Comparison of ENCODE assay signal across 8 mouse cellular contexts in the genomic region with DNA sequence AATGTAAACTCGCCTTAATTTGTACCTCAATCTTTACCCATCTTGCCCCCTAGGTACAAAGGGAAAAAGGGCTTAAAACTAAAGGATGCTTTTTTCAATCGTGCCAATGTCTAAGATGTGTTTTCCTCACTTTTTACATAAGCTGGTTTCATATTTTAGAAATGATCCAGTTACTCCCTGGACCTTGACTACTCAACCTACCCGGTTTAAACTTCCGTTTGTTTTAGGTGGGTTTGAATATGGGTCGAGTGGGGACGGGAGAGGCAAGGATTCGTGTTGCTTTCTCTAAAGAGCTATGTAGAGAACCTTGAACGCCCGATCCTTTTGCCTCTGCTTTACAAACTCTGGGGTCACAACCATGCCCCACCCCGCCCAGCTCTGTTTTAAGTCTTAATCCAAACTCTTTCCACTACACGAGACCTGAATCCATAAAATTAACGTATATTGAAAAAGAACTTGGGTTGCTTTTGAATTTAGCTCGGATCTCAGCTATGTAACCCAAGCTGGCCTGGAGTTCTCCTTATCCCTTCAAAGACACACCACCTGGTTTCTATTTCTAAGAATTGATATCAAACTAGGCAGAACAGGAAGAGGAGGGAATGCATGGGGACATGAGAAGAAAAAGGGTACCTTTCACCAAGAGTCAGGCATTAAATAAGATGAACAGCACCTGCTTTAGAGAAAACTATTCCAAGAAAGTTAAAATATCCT. TPM values are rescaled to one million over a fixed set of nuclear protein-coding genes. Genes with fewer than 3 reads are reported as not detected.
A peak's percentile ranks its signal among the peaks of the same experiment; 100 is the strongest.
DNase-seq lines count a peak whose midpoint lies in the region; ATAC-seq and TF ChIP-seq lines count a peak whose summit lies in the region.

No protein-coding gene starts in this region.

- H3K27ac ChIP-seq in layer of hippocampus, adult 2 months: no peak overlapping the region
- no peak overlapping the region for H3K27ac ChIP-seq in embryonic facial prominence, embryonic 10.5 days (replicated peaks)
- no peak overlapping the region for H3K27ac ChIP-seq in hindbrain, embryonic 14.5 days
- no peak overlapping the region for H3K27ac ChIP-seq in midbrain, embryonic 16.5 days (ENCODE audit: low read length)

- H3K4me3 ChIP-seq in layer of hippocampus, adult 2 months: peak overlapping the region; percentile 53; the same call in 1 of the 2 replicates
- H3K4me3 ChIP-seq in embryonic facial prominence, embryonic 10.5 days: peak overlapping the region; percentile 95
- peak overlapping the region; percentile 81 for H3K4me3 ChIP-seq in hindbrain, embryonic 14.5 days (replicated peaks; ENCODE audit: low read length)
- peak overlapping the region; percentile 88; the same call in 1 of the 2 replicates for H3K4me3 ChIP-seq in midbrain, embryonic 16.5 days (ENCODE audit: low read depth, low read length)

- WGBS in embryonic facial prominence, embryonic 10.5 days: 24% methylated on average over 13 of the region's 13 CpGs
- WGBS in hindbrain, embryonic 14.5 days: 22% methylated on average over 13 of the region's 13 CpGs
- WGBS in midbrain, embryonic 16.5 days: 23% methylated on average over 13 of the region's 13 CpGs

- peaks cover 21% of the 10 kb centered on the region for H3K4me1 ChIP-seq in embryonic facial prominence, embryonic 10.5 days
- peaks cover 21% of the 10 kb centered on the region for H3K4me1 ChIP-seq in hindbrain, embryonic 14.5 days (replicated peaks; ENCODE audit: control insufficient read depth, insufficient read depth, low read length)
- peaks cover 11% of the 10 kb centered on the region for H3K4me1 ChIP-seq in midbrain, embryonic 16.5 days (ENCODE audit: control insufficient read depth, insufficient read depth, low read length)

- H3K9me3 ChIP-seq in embryonic facial prominence, embryonic 10.5 days: no peaks in the 10 kb centered on the region
- no peaks in the 10 kb centered on the region for H3K9me3 ChIP-seq in hindbrain, embryonic 14.5 days (ENCODE audit: control insufficient read depth, low read length)
- H3K9me3 ChIP-seq in midbrain, embryonic 16.5 days (replicated peaks; ENCODE audit: control insufficient read depth, low read length, poor library complexity, severe bottlenecking): no peaks in the 10 kb centered on the region

- H3K36me3 ChIP-seq in embryonic facial prominence, embryonic 10.5 days (replicated peaks): no peaks in the 10 kb centered on the region
- H3K36me3 ChIP-seq in hindbrain, embryonic 14.5 days (replicated peaks; ENCODE audit: control insufficient read depth, insufficient read depth): no peaks in the 10 kb centered on the region
- no peaks in the 10 kb centered on the region for H3K36me3 ChIP-seq in midbrain, embryonic 16.5 days (ENCODE audit: control insufficient read depth, insufficient read depth, low read length)

- no peak for TF ChIP-seq CTCF in layer of hippocampus, adult 2 months (conservative IDR thresholded peaks at IDR 0.05)

- peaks cover 38% of the 10 kb centered on the region for H3K27me3 ChIP-seq in embryonic facial prominence, embryonic 10.5 days (replicated peaks; ENCODE audit: low read depth, poor library complexity, severe bottlenecking)
- peaks cover 24% of the 10 kb centered on the region for H3K27me3 ChIP-seq in hindbrain, embryonic 14.5 days (ENCODE audit: control insufficient read depth, insufficient read depth, low read length)
- H3K27me3 ChIP-seq in midbrain, embryonic 16.5 days (ENCODE audit: control insufficient read depth, insufficient read depth, low read depth, low read length): peaks cover 13% of the 10 kb centered on the region

- no peak for DNase-seq in layer of hippocampus, adult 2 months (ENCODE audit: low spot score in 2 of 2)
- no peak for DNase-seq in layer of hippocampus, adult 9-10 months (ENCODE audit: low spot score)
- peak; percentile 11 for DNase-seq in embryonic facial prominence, embryonic 10.5 days (ENCODE audit: low spot score)
- DNase-seq in hindbrain, embryonic 14.5 days (ENCODE audit: low spot score): no peak
- no peak for DNase-seq in adrenal gland, postnatal 14 days
- no peak for DNase-seq in layer of hippocampus, postnatal 14 days (ENCODE audit: low spot score in 2 of 2)
- no peak for DNase-seq in left cerebral cortex, adult 9 months (ENCODE audit: low spot score in 2 of 2)

- no peak for ATAC-seq in hindbrain, embryonic 14.5 days (ENCODE audit: low FRiP score)
- no peak for ATAC-seq in midbrain, embryonic 16.5 days

- peak overlapping the region; percentile 68 for H3K4me2 ChIP-seq in hindbrain, embryonic 14.5 days (replicated peaks)
- peak overlapping the region; percentile 79 for H3K4me2 ChIP-seq in midbrain, embryonic 16.5 days (ENCODE audit: low read length)

- H3K9ac ChIP-seq in hindbrain, embryonic 14.5 days: no peak overlapping the region
- no peak overlapping the region for H3K9ac ChIP-seq in midbrain, embryonic 16.5 days (ENCODE audit: low read depth, low read length)

RNA-seq across cellular contexts. Expression of a gene that starts 1.3 kb away (rescaled TPM):
- total RNA-seq in layer of hippocampus, adult 2 months (2021): 10 to 100 TPM; 93.4 to 95.9 TPM
- polyA plus RNA-seq in embryonic facial prominence, embryonic 10.5 days (2016; fragmentation: Nextera tagmentation; extraction: Ambion mirVana): 95.6 and 101 TPM in 2 replicates
- 99.1 and 99.5 TPM in 2 replicates for polyA plus RNA-seq in hindbrain, embryonic 14.5 days (2014; fragmentation: Nextera tagmentation; extraction: Ambion mirVana)
- 93.6 and 99.2 TPM in 2 replicates for polyA plus RNA-seq in midbrain, embryonic 16.5 days (2015; fragmentation: Nextera tagmentation; extraction: Ambion mirVana)
- 78.4 and 83.9 TPM in 2 replicates for total RNA-seq in adrenal gland, postnatal 14 days (2021)
- 10 to 100 TPM; 82.5 to 83.5 TPM for total RNA-seq in layer of hippocampus, postnatal 14 days (2021)

RNA-seq across cellular contexts. Expression of a gene that starts 58.5 kb away (rescaled TPM):
- total RNA-seq in layer of hippocampus, adult 2 months (2021): not detected
- not detected in 2 replicates for polyA plus RNA-seq in embryonic facial prominence, embryonic 10.5 days (2016; fragmentation: Nextera tagmentation; extraction: Ambion mirVana)
- not detected in 2 replicates for polyA plus RNA-seq in hindbrain, embryonic 14.5 days (2014; fragmentation: Nextera tagmentation; extraction: Ambion mirVana)
- not detected in 2 replicates for polyA plus RNA-seq in midbrain, embryonic 16.5 days (2015; fragmentation: Nextera tagmentation; extraction: Ambion mirVana)
- not detected in 2 replicates for total RNA-seq in adrenal gland, postnatal 14 days (2021)
- total RNA-seq in layer of hippocampus, postnatal 14 days (2021): not detected
